Mouse (Mus musculus) C2C12 (cell line): ENCODE data around the gene Hspbp1.

Source experiments
- CEBPB ChIP-seq: IDR thresholded peaks from one replicate; pipeline ENCODE4 v1.6.1; 2011; ENCODE audit warnings: low read depth, mild to moderate bottlenecking, control low read depth, moderate library complexity
- CTCF ChIP-seq: IDR thresholded peaks from one replicate; pipeline ENCODE4 v1.5.1; 2011; ENCODE audit not compliant: control insufficient read depth, insufficient read depth, insufficient read length
- FOSL1 ChIP-seq: IDR thresholded peaks from one replicate; pipeline ENCODE4 v1.8.0; 2011; ENCODE audit warnings: mild to moderate bottlenecking, low read length; ENCODE audit not compliant: poor library complexity, insufficient read depth, severe bottlenecking
- MAX ChIP-seq: IDR thresholded peaks from one replicate; pipeline ENCODE4 v1.6.1; 2011; ENCODE audit warnings: mild to moderate bottlenecking, control low read depth
- MYOD1 ChIP-seq: IDR thresholded peaks from one replicate; pipeline ENCODE4 v1.6.1; 2011; ENCODE audit warnings: low read depth; ENCODE audit not compliant: control insufficient read depth, insufficient read length
- MYOG ChIP-seq: IDR thresholded peaks from one replicate; pipeline ENCODE4 v1.6.1; 2011; ENCODE audit not compliant: control insufficient read depth, insufficient read length; ENCODE audit errors: extremely low read depth
- USF1 ChIP-seq: IDR thresholded peaks from one replicate; pipeline ENCODE4 v1.6.1; 2011; ENCODE audit warnings: low read depth, mild to moderate bottlenecking, control low read depth, moderate library complexity

DNA sequence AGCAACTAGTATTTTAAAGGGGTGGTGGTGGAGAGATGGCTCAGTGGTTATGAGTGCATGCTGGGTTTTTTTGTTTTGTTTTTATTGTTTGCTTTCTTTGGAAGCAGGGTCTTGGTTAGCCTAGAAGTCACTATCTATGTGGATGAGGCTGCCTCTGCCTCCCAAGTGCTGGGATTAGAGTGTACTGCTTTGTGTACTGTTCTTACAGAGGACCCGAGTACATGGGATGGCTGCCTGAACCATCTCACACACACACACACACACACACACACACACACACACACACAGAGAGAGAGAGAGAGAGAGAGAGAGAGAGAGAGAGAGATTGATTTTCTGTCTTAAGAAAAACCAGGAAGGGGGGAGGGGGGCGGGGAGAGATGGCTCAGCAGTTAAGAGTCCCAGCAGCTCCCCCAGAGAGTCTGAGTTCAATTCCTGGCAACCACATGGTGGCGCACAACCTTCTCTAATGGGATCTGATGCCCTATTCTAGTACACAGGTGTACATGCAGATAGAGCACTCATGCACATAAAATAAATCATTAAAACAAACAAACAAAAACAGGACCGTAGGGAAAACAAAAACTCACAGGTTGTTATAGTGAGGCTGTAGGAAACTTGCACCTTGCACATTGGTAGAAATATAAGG lies 61.2 kb downstream of the Hspbp1 start:
- TF ChIP-seq CEBPB (no peak), CTCF (peak; percentile 20), USF1 (no peak), MYOD1 (no peak), MYOG (no peak), MAX (no peak), FOSL1 (no peak)
